Mouse (Mus musculus) thymus, adult 2 months (tissue): ENCODE results near the gene Rad51b. TPM values are rescaled to one million over a fixed set of nuclear protein-coding genes. Genes with fewer than 3 reads are reported as not detected.
"Not testable (repeated sequence)": the region's sequence is repeated elsewhere in the genome, so short reads cannot be mapped to it uniquely, and the experiment has no call there.

Source experiments
- DNase-seq: peaks from one replicate; pipeline ENCODE4 v3.0.0; 2021
- H3K27ac ChIP-seq: fragments of 200-500 bp; 2 replicates; pipeline ENCODE4 v1.5.1; 2012; ENCODE audit warnings: low read length, control low read depth; ENCODE audit not compliant: control insufficient read depth, insufficient read depth
- H3K27me3 ChIP-seq: fragments of 200-500 bp; 2 replicates; pipeline ENCODE4 v1.6.1; 2012; ENCODE audit warnings: mild to moderate bottlenecking, low read length, moderate library complexity, mixed read lengths; ENCODE audit not compliant: control insufficient read depth, insufficient read depth
- H3K36me3 ChIP-seq: fragments of 200-500 bp; 2 replicates; pipeline ENCODE4 v1.6.1; 2012; ENCODE audit warnings: mild to moderate bottlenecking, low read length, moderate library complexity; ENCODE audit not compliant: control insufficient read depth, insufficient read depth
- H3K4me1 ChIP-seq: fragments of 200-500 bp; replicated peaks from 2 replicates; pipeline ENCODE4 v1.6.1; 2012; ENCODE audit warnings: low read length; ENCODE audit not compliant: control insufficient read depth, insufficient read depth
- H3K4me3 ChIP-seq: fragments of 200-500 bp; 2 replicates; pipeline ENCODE4 v1.5.1; 2012; ENCODE audit warnings: mild to moderate bottlenecking, low read length, control low read depth, moderate library complexity; ENCODE audit not compliant: control insufficient read depth, insufficient read depth
- CTCF ChIP-seq: fragments of 200-500 bp; IDR thresholded peaks from 2 replicates; pipeline ENCODE4 v1.5.1; 2012; ENCODE audit warnings: mild to moderate bottlenecking, control low read depth, low read length, moderate library complexity, borderline replicate concordance; ENCODE audit not compliant: control insufficient read depth, poor library complexity, insufficient read depth; ENCODE audit errors: extremely low read depth
- POLR2A ChIP-seq: fragments of 200-500 bp; IDR thresholded peaks from 2 replicates; pipeline ENCODE4 v1.6.1; 2012; ENCODE audit warnings: mild to moderate bottlenecking, low read length, control low read depth, moderate library complexity; ENCODE audit not compliant: control insufficient read depth, poor library complexity, insufficient read depth; ENCODE audit errors: extremely low read depth
- WGBS: fragments of 180-500 bp; shearing (Covaris S2); methylation state at CpG from one replicate; pipeline ENCODE4 v1.1.7; 2018; 5-methylcytosine and 5-hydroxymethylcytosine counted together
- polyA plus RNA-seq: library from polyadenylated mRNA; depleted of rRNA; stranded (reverse); fragments of >200 nt; gene quantifications from 2 replicates; pipeline ENCODE4 v1.2.3, GENCODE M21; 2012

Gene Rad51b
- polyA plus RNA-seq, 1 experiment, result 1.1 TPM

GRCm38 (mm10) chr12:79301802-79302201 is 4.7 kb downstream of the Rad51b start:
- no peak for DNase-seq
- Histone ChIP-seq H3K4me3 (no peak overlapping the region), H3K27me3 (no peaks in the 10 kb centered on the region), H3K4me1 (no peaks in the 10 kb centered on the region), H3K36me3 (no peaks in the 10 kb centered on the region), H3K27ac (no peak overlapping the region)
- WGBS, result 96% methylated on average over 9 of the region's 9 CpGs
- TF ChIP-seq POLR2A, result no peak
- no peak for TF ChIP-seq CTCF

GRCm38 (mm10) chr12:79305131-79305530 is 8.0 kb downstream of the Rad51b start:
- no peaks in the 10 kb centered on the region for H3K36me3 ChIP-seq

GRCm38 (mm10) chr12:79306013-79306412 is 8.9 kb downstream of the Rad51b start:
- TF ChIP-seq CTCF, result no peak
- no peak for TF ChIP-seq POLR2A
- Histone ChIP-seq H3K27ac (no peak overlapping the region), H3K27me3 (no peaks in the 10 kb centered on the region), H3K4me3 (no peak overlapping the region), H3K36me3 (no peaks in the 10 kb centered on the region), H3K4me1 (no peaks in the 10 kb centered on the region)
- no peak for DNase-seq
- 96% methylated on average over 4 of the region's 4 CpGs for WGBS

More at GRCm38 (mm10) chr12:79305131-79305530, 8.0 kb downstream of the Rad51b start:
- TF ChIP-seq POLR2A (no peak), CTCF (no peak)
- Histone ChIP-seq H3K4me3 (no peak overlapping the region), H3K27ac (no peak overlapping the region), H3K4me1 (no peaks in the 10 kb centered on the region), H3K27me3 (no peaks in the 10 kb centered on the region)
- DNase-seq, result no peak
- WGBS, result 71% methylated on average over 1 of the region's 1 CpGs

- DNase-seq, result no peak
- Histone ChIP-seq H3K27ac (no peak overlapping the region), H3K4me1 (no peaks in the 10 kb centered on the region), H3K4me3 (no peak overlapping the region), H3K36me3 (no peaks in the 10 kb centered on the region), H3K27me3 (no peaks in the 10 kb centered on the region)
- 98% methylated on average over 4 of the region's 4 CpGs for WGBS
- TF ChIP-seq POLR2A (no peak), CTCF (no peak)
Measured at GRCm38 (mm10) chr12:79313721-79314120, 16.6 kb downstream of the Rad51b start.

- H3K4me1 ChIP-seq, result peaks cover 2% of the 10 kb centered on the region; the same call in 1 of the 2 replicates
- TF ChIP-seq CTCF (no peak), POLR2A (no peak)
- no peak overlapping the region for H3K27ac ChIP-seq
- WGBS, result 96% methylated on average over 5 of the region's 5 CpGs
- no peaks in the 10 kb centered on the region for H3K36me3 ChIP-seq
- DNase-seq, result no peak
- no peak overlapping the region for H3K4me3 ChIP-seq
- H3K27me3 ChIP-seq, result no peaks in the 10 kb centered on the region
Measured at GRCm38 (mm10) chr12:79317339-79317738, 20.3 kb downstream of the Rad51b start.

DNA sequence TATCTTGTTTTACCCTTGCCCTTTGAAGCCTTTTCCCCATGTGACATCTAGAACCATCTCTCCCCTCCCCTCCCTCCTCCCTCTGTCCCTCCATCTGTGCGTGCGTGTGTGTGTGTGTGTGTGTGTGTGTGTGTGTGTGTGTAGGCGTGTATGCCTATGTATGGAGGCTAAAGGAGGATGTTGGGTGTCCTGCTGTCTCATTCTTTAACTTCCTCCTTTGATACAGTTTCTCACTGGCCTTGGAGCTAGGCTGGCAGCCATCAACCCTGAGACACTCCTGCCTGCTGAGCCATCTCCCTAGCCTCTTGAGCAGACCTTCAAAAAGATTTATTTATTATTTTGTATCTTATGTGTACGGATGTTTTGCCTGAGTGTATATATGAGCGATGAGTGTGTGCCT is 23.8 kb downstream of the Rad51b start:
- H3K36me3 ChIP-seq, result no peaks in the 10 kb centered on the region
- no peak for DNase-seq
- H3K4me1 ChIP-seq, result peaks cover 2% of the 10 kb centered on the region; the same call in 1 of the 2 replicates
- WGBS, result 40% methylated on average over 5 of the region's 5 CpGs
- no peak for TF ChIP-seq CTCF
- TF ChIP-seq POLR2A, result no peak
- no peaks in the 10 kb centered on the region for H3K27me3 ChIP-seq
- H3K4me3 ChIP-seq, result no peak overlapping the region
- H3K27ac ChIP-seq, result no peak overlapping the region

- H3K4me3 ChIP-seq, H3K27ac ChIP-seq, H3K4me1 ChIP-seq, H3K36me3 ChIP-seq, DNase-seq, H3K27me3 ChIP-seq: not testable (repeated sequence)
- WGBS, result 84% methylated on average over 2 of the region's 2 CpGs
Measured at GRCm38 (mm10) chr12:79322539-79322938, 25.5 kb downstream of the Rad51b start.
